Mouse (Mus musculus): ENCODE results near the gene Naga. TPM values are rescaled to one million over a fixed set of nuclear protein-coding genes. Genes with fewer than 3 reads are reported as not detected.

Naga gene
- polyA plus RNA-seq, 1 experiment, result 13.8 TPM

- H3K4me3 ChIP-seq (ENCODE audit: insufficient read depth, low read depth, low read length), result no peak overlapping the region
- H3K27ac ChIP-seq (replicated peaks; ENCODE audit: low read depth, low read length), result no peak overlapping the region
- no peaks in the 10 kb centered on the region for H3K4me1 ChIP-seq (ENCODE audit: control insufficient read depth, insufficient read depth, insufficient read length, low read length)
Observed at GRCm38 (mm10) chr15:82325382-82325781, 13.3 kb downstream of the Naga start.

- H3K4me3 ChIP-seq (ENCODE audit: insufficient read depth, low read depth, low read length), result no peak overlapping the region
- H3K4me1 ChIP-seq (ENCODE audit: control insufficient read depth, insufficient read depth, insufficient read length, low read length), result no peaks in the 10 kb centered on the region
- no peak overlapping the region for H3K27ac ChIP-seq (replicated peaks; ENCODE audit: low read depth, low read length)
Observed at GRCm38 (mm10) chr15:82322195-82322594, 16.5 kb downstream of the Naga start.

- no peak overlapping the region for H3K27ac ChIP-seq (replicated peaks; ENCODE audit: low read depth, low read length)
- no peaks in the 10 kb centered on the region for H3K4me1 ChIP-seq (ENCODE audit: control insufficient read depth, insufficient read depth, insufficient read length, low read length)
- H3K4me3 ChIP-seq (ENCODE audit: insufficient read depth, low read depth, low read length), result no peak overlapping the region
Observed at GRCm38 (mm10) chr15:82319613-82320012, 19.1 kb downstream of the Naga start.

- no peak overlapping the region for H3K4me3 ChIP-seq (ENCODE audit: insufficient read depth, low read depth, low read length)
- H3K4me1 ChIP-seq (ENCODE audit: control insufficient read depth, insufficient read depth, insufficient read length, low read length), result no peaks in the 10 kb centered on the region
Observed at GRCm38 (mm10) chr15:82317839-82318238, 20.9 kb downstream of the Naga start.

GRCm38 (mm10) chr15:82308416-82308815 is 30.3 kb downstream of the Naga start:
- no peaks in the 10 kb centered on the region for H3K4me1 ChIP-seq (ENCODE audit: control insufficient read depth, insufficient read depth, insufficient read length, low read length)
- no peak overlapping the region for H3K4me3 ChIP-seq (ENCODE audit: insufficient read depth, low read depth, low read length)

More at GRCm38 (mm10) chr15:82317839-82318238, 20.9 kb downstream of the Naga start:
- H3K27ac ChIP-seq (replicated peaks; ENCODE audit: low read depth, low read length), result no peak overlapping the region

GRCm38 (mm10) chr15:82307107-82307506 is 31.6 kb downstream of the Naga start:
- Histone ChIP-seq H3K4me1 (ENCODE audit: control insufficient read depth, insufficient read depth, insufficient read length, low read length) (no peaks in the 10 kb centered on the region), H3K4me3 (ENCODE audit: insufficient read depth, low read depth, low read length) (no peak overlapping the region), H3K27ac (replicated peaks; ENCODE audit: low read depth, low read length) (no peak overlapping the region)

More at GRCm38 (mm10) chr15:82308416-82308815, 30.3 kb downstream of the Naga start:
- no peak overlapping the region for H3K27ac ChIP-seq (replicated peaks; ENCODE audit: low read depth, low read length)

GRCm38 (mm10) chr15:82298764-82299561 is 39.8 kb downstream of the Naga start, which contains the start of gene Wbp2nl:
TSS of gene Wbp2nl (plus strand) at chr15:82298954.
- no peaks in the 10 kb centered on the region for H3K4me1 ChIP-seq (ENCODE audit: control insufficient read depth, insufficient read depth, insufficient read length, low read length)
- H3K27ac ChIP-seq (replicated peaks; ENCODE audit: low read depth, low read length), result no peak within 1 kb of the TSS
- no peak within 1 kb of the TSS for H3K4me3 ChIP-seq (ENCODE audit: insufficient read depth, low read depth, low read length)

GRCm38 (mm10) chr15:82294059-82294458 is 44.7 kb downstream of the Naga start:
- no peaks in the 10 kb centered on the region for H3K4me1 ChIP-seq (ENCODE audit: control insufficient read depth, insufficient read depth, insufficient read length, low read length)
- H3K4me3 ChIP-seq (ENCODE audit: insufficient read depth, low read depth, low read length), result no peak overlapping the region
- no peak overlapping the region for H3K27ac ChIP-seq (replicated peaks; ENCODE audit: low read depth, low read length)

GRCm38 (mm10) chr15:82293271-82293711 is 45.4 kb downstream of the Naga start:
- Histone ChIP-seq H3K27ac (replicated peaks; ENCODE audit: low read depth, low read length) (no peak overlapping the region), H3K4me3 (ENCODE audit: insufficient read depth, low read depth, low read length) (no peak overlapping the region), H3K4me1 (ENCODE audit: control insufficient read depth, insufficient read depth, insufficient read length, low read length) (no peaks in the 10 kb centered on the region)

GRCm38 (mm10) chr15:82292851-82293250 is 45.9 kb downstream of the Naga start:
- Histone ChIP-seq H3K27ac (replicated peaks; ENCODE audit: low read depth, low read length) (no peak overlapping the region), H3K4me1 (ENCODE audit: control insufficient read depth, insufficient read depth, insufficient read length, low read length) (no peaks in the 10 kb centered on the region), H3K4me3 (ENCODE audit: insufficient read depth, low read depth, low read length) (no peak overlapping the region)

GRCm38 (mm10) chr15:82290252-82290651 is 48.5 kb downstream of the Naga start:
- no peak overlapping the region for H3K4me3 ChIP-seq (ENCODE audit: insufficient read depth, low read depth, low read length)

GRCm38 (mm10) chr15:82286157-82286556 is 52.6 kb downstream of the Naga start:
- Histone ChIP-seq H3K4me3 (ENCODE audit: insufficient read depth, low read depth, low read length) (no peak overlapping the region), H3K4me1 (ENCODE audit: control insufficient read depth, insufficient read depth, insufficient read length, low read length) (no peaks in the 10 kb centered on the region), H3K27ac (replicated peaks; ENCODE audit: low read depth, low read length) (no peak overlapping the region)

More at GRCm38 (mm10) chr15:82290252-82290651, 48.5 kb downstream of the Naga start:
- Histone ChIP-seq H3K27ac (replicated peaks; ENCODE audit: low read depth, low read length) (no peak overlapping the region), H3K4me1 (ENCODE audit: control insufficient read depth, insufficient read depth, insufficient read length, low read length) (no peaks in the 10 kb centered on the region)

GRCm38 (mm10) chr15:82280638-82281037 is 58.1 kb downstream of the Naga start:
- Histone ChIP-seq H3K27ac (replicated peaks; ENCODE audit: low read depth, low read length) (no peak overlapping the region), H3K4me3 (ENCODE audit: insufficient read depth, low read depth, low read length) (no peak overlapping the region), H3K4me1 (ENCODE audit: control insufficient read depth, insufficient read depth, insufficient read length, low read length) (no peaks in the 10 kb centered on the region)

Measured in brown adipose tissue, adult 24 weeks (tissue).